Mouse (Mus musculus) megakaryocyte, embryonic 14.5 days (primary cell): Measurements from ENCODE around the gene Hnrnpl.

Source experiments
- FLI1 ChIP-seq: IDR thresholded peaks from 2 replicates; pipeline ENCODE4 v1.6.1; 2012; ENCODE audit warnings: low read length, inconsistent platforms, mixed read lengths
- GATA1 ChIP-seq: IDR thresholded peaks from 3 replicates; pipeline ENCODE4 v1.6.1; 2012; ENCODE audit warnings: mixed read lengths, low read length, inconsistent platforms, borderline replicate concordance

GRCm38 (mm10) chr7:28758623-28759022, 49.7 kb upstream of the Hnrnpl start:
- TF ChIP-seq GATA1 (no peak), FLI1 (no peak)
